Mouse (Mus musculus): ENCODE measurements around the gene Rai1. TPM values are rescaled to one million over a fixed set of nuclear protein-coding genes. Genes with fewer than 3 reads are reported as not detected.

Gene Rai1
- total RNA-seq, 1 experiment, result 15.5 TPM

- Histone ChIP-seq H3K36me3 (ENCODE audit: control insufficient read depth, insufficient read depth, low read length, poor library complexity, severe bottlenecking) (peaks cover 30% of the 10 kb centered on the region), H3K9me3 (ENCODE audit: control insufficient read depth, insufficient read depth, low read depth, low read length) (no peaks in the 10 kb centered on the region), H3K27ac (ENCODE audit: insufficient read depth, low read depth, low read length, poor library complexity, severe bottlenecking) (peak overlapping the region; percentile 67), H3K9ac (ENCODE audit: insufficient read depth, low read depth, low read length, poor library complexity, severe bottlenecking) (peak overlapping the region; percentile 77), H3K4me3 (ENCODE audit: insufficient read depth in 1 of 2, low read depth in 1 of 2, low read length in 2 of 2, poor library complexity in 1 of 2, severe bottlenecking in 1 of 2) (peak overlapping the region; percentile 58 to 70), H3K4me1 (ENCODE audit: control insufficient read depth in 2 of 2, insufficient read depth in 2 of 2, low read length in 2 of 2, poor library complexity in 1 of 2) (peaks cover 10 to 56% of the 10 kb centered on the region in 2 experiments; a peak in 3 of 4 replicates)
- in situ Hi-C loops (cut with MboI; ENCODE audit: low sequenced_read_pairs in 2 of 2, unreplicated experiment in 2 of 2), result no loop called here
- no peak for DNase-seq (ENCODE audit: low read depth, low spot score)
- TF ChIP-seq CHD2 (IDR thresholded peaks at IDR 0.05; ENCODE audit: low read depth, low read length) (no peak), ZC3H11A (IDR thresholded peaks at IDR 0.05; ENCODE audit: borderline replicate concordance, low read depth, low read length) (no peak), ZNF384 (IDR thresholded peaks at IDR 0.05; ENCODE audit: low read depth, low read length) (no peak), MAFK (IDR thresholded peaks at IDR 0.05; ENCODE audit: insufficient read depth, low read depth, low read length) (no peak), HCFC1 (IDR thresholded peaks at IDR 0.05; ENCODE audit: borderline replicate concordance, insufficient read depth, low read length) (no peak)
These were observed 105.1 kb downstream of the Rai1 start for GRCm38 (mm10) chr11:60209933-60210249.

- Histone ChIP-seq H3K36me3 (ENCODE audit: control insufficient read depth, insufficient read depth, low read length, poor library complexity, severe bottlenecking) (peaks cover 26% of the 10 kb centered on the region), H3K27ac (ENCODE audit: insufficient read depth, low read depth, low read length, poor library complexity, severe bottlenecking) (peak overlapping the region; percentile 79), H3K4me3 (ENCODE audit: insufficient read depth in 1 of 2, low read depth in 1 of 2, low read length in 2 of 2, poor library complexity in 1 of 2, severe bottlenecking in 1 of 2) (peak overlapping the region; percentile 60 to 70), H3K4me1 (ENCODE audit: control insufficient read depth in 2 of 2, insufficient read depth in 2 of 2, low read length in 2 of 2, poor library complexity in 1 of 2) (peaks cover 10 to 53% of the 10 kb centered on the region in 2 experiments; a peak in 3 of 4 replicates), H3K9me3 (ENCODE audit: control insufficient read depth, insufficient read depth, low read depth, low read length) (no peaks in the 10 kb centered on the region), H3K9ac (ENCODE audit: insufficient read depth, low read depth, low read length, poor library complexity, severe bottlenecking) (peak overlapping the region; percentile 77)
- DNase-seq (ENCODE audit: low read depth, low spot score), result peak; percentile 95
- in situ Hi-C loops (cut with MboI; ENCODE audit: low sequenced_read_pairs in 2 of 2, unreplicated experiment in 2 of 2), result no loop called here
- TF ChIP-seq CHD2 (IDR thresholded peaks at IDR 0.05; ENCODE audit: low read depth, low read length), result no peak; the same call in 1 of the 2 replicates
- TF ChIP-seq ZC3H11A (IDR thresholded peaks at IDR 0.05; ENCODE audit: borderline replicate concordance, low read depth, low read length), result no peak
- TF ChIP-seq MAFK (IDR thresholded peaks at IDR 0.05; ENCODE audit: insufficient read depth, low read depth, low read length), result no peak
- no peak for TF ChIP-seq ZNF384 (IDR thresholded peaks at IDR 0.05; ENCODE audit: low read depth, low read length)
- no peak for TF ChIP-seq HCFC1 (IDR thresholded peaks at IDR 0.05; ENCODE audit: borderline replicate concordance, insufficient read depth, low read length)
These were observed 105.5 kb downstream of the Rai1 start for GRCm38 (mm10) chr11:60210305-60210724.

- Histone ChIP-seq H3K9me3 (ENCODE audit: control insufficient read depth, insufficient read depth, low read depth, low read length) (no peaks in the 10 kb centered on the region), H3K4me3 (ENCODE audit: insufficient read depth in 1 of 2, low read depth in 1 of 2, low read length in 2 of 2, poor library complexity in 1 of 2, severe bottlenecking in 1 of 2) (peak overlapping the region in 1 of 2 experiments; percentile 59; a peak in 3 of 4 replicates), H3K4me1 (ENCODE audit: control insufficient read depth in 2 of 2, insufficient read depth in 2 of 2, low read length in 2 of 2, poor library complexity in 1 of 2) (peaks cover 10 to 45% of the 10 kb centered on the region in 2 experiments; a peak in 3 of 4 replicates), H3K9ac (ENCODE audit: insufficient read depth, low read depth, low read length, poor library complexity, severe bottlenecking) (peak overlapping the region; percentile 73), H3K27ac (ENCODE audit: insufficient read depth, low read depth, low read length, poor library complexity, severe bottlenecking) (peak overlapping the region; percentile 79; the same call in 1 of the 2 replicates), H3K36me3 (ENCODE audit: control insufficient read depth, insufficient read depth, low read length, poor library complexity, severe bottlenecking) (peaks cover 18% of the 10 kb centered on the region)
- no peak for TF ChIP-seq ZC3H11A (IDR thresholded peaks at IDR 0.05; ENCODE audit: borderline replicate concordance, low read depth, low read length)
- TF ChIP-seq ZNF384 (IDR thresholded peaks at IDR 0.05; ENCODE audit: low read depth, low read length), result no peak
- no peak for TF ChIP-seq HCFC1 (IDR thresholded peaks at IDR 0.05; ENCODE audit: borderline replicate concordance, insufficient read depth, low read length)
- TF ChIP-seq CHD2 (IDR thresholded peaks at IDR 0.05; ENCODE audit: low read depth, low read length), result no peak
- TF ChIP-seq MAFK (IDR thresholded peaks at IDR 0.05; ENCODE audit: insufficient read depth, low read depth, low read length), result no peak
- DNase-seq (ENCODE audit: low read depth, low spot score), result no peak
- in situ Hi-C loops (cut with MboI; ENCODE audit: low sequenced_read_pairs in 2 of 2, unreplicated experiment in 2 of 2), result no loop called here
These were observed 106.3 kb downstream of the Rai1 start for GRCm38 (mm10) chr11:60211152-60211551.

- no peak for DNase-seq (ENCODE audit: low read depth, low spot score)
- Histone ChIP-seq H3K4me1 (ENCODE audit: control insufficient read depth in 2 of 2, insufficient read depth in 2 of 2, low read length in 2 of 2, poor library complexity in 1 of 2) (peaks cover 10 to 40% of the 10 kb centered on the region in 2 experiments; a peak in 3 of 4 replicates), H3K9ac (ENCODE audit: insufficient read depth, low read depth, low read length, poor library complexity, severe bottlenecking) (no peak overlapping the region), H3K4me3 (ENCODE audit: insufficient read depth in 1 of 2, low read depth in 1 of 2, low read length in 2 of 2, poor library complexity in 1 of 2, severe bottlenecking in 1 of 2) (no peak overlapping the region), H3K36me3 (ENCODE audit: control insufficient read depth, insufficient read depth, low read length, poor library complexity, severe bottlenecking) (peaks cover 12% of the 10 kb centered on the region), H3K27ac (ENCODE audit: insufficient read depth, low read depth, low read length, poor library complexity, severe bottlenecking) (no peak overlapping the region), H3K9me3 (ENCODE audit: control insufficient read depth, insufficient read depth, low read depth, low read length) (no peaks in the 10 kb centered on the region)
- TF ChIP-seq MAFK (IDR thresholded peaks at IDR 0.05; ENCODE audit: insufficient read depth, low read depth, low read length), result no peak
- in situ Hi-C loops (cut with MboI; ENCODE audit: low sequenced_read_pairs in 2 of 2, unreplicated experiment in 2 of 2), result no loop called here
These were observed 106.9 kb downstream of the Rai1 start for GRCm38 (mm10) chr11:60211761-60212160.

- Histone ChIP-seq H3K36me3 (ENCODE audit: control insufficient read depth, insufficient read depth, low read length, poor library complexity, severe bottlenecking) (peaks cover 8% of the 10 kb centered on the region; the same call in 1 of the 2 replicates), H3K27ac (ENCODE audit: insufficient read depth, low read depth, low read length, poor library complexity, severe bottlenecking) (no peak overlapping the region), H3K9ac (ENCODE audit: insufficient read depth, low read depth, low read length, poor library complexity, severe bottlenecking) (no peak overlapping the region), H3K9me3 (ENCODE audit: control insufficient read depth, insufficient read depth, low read depth, low read length) (no peaks in the 10 kb centered on the region), H3K4me3 (ENCODE audit: insufficient read depth in 1 of 2, low read depth in 1 of 2, low read length in 2 of 2, poor library complexity in 1 of 2, severe bottlenecking in 1 of 2) (no peak overlapping the region), H3K4me1 (ENCODE audit: control insufficient read depth in 2 of 2, insufficient read depth in 2 of 2, low read length in 2 of 2, poor library complexity in 1 of 2) (peaks cover 9 to 29% of the 10 kb centered on the region in 2 experiments; a peak in 3 of 4 replicates)
- TF ChIP-seq HCFC1 (IDR thresholded peaks at IDR 0.05; ENCODE audit: borderline replicate concordance, insufficient read depth, low read length) (no peak), ZNF384 (IDR thresholded peaks at IDR 0.05; ENCODE audit: low read depth, low read length) (no peak), CHD2 (IDR thresholded peaks at IDR 0.05; ENCODE audit: low read depth, low read length) (no peak)
- in situ Hi-C loops (cut with MboI; ENCODE audit: low sequenced_read_pairs in 2 of 2, unreplicated experiment in 2 of 2), result no loop called here
- no peak for DNase-seq (ENCODE audit: low read depth, low spot score)
These were observed 108.5 kb downstream of the Rai1 start for GRCm38 (mm10) chr11:60213266-60213665.

All from ES-E14 (cell line).